13 mouse cellular contexts compared by ENCODE assay signal in genomic region chr6:109398690-109399089, GRCm38 (mm10).
DNase-seq lines count a peak whose midpoint lies in the region; ATAC-seq and TF ChIP-seq lines count a peak whose summit lies in the region.
"Had no signal": no experiment of that assay in that cellular context is flagged by ENCODE, and none has a peak within 500 bp of the region (broad histone marks: within the 10 kb centered on the region; RNA-seq: fewer than 3 reads in every experiment).

No protein-coding gene starts in this region.

- no peak overlapping the region for H3K4me3 ChIP-seq in heart, adult 2 months
- no peak overlapping the region for H3K4me3 ChIP-seq in midbrain, postnatal 0 days (ENCODE audit: low read depth, low read length)
- H3K4me3 ChIP-seq in midbrain, embryonic 13.5 days (replicated peaks): no peak overlapping the region
- H3K4me3 ChIP-seq in thymus, adult 2 months (ENCODE audit: control insufficient read depth, insufficient read depth, low read length): no peak overlapping the region
- H3K4me3 ChIP-seq: embryonic facial prominence, embryonic 13.5 days had no signal

- H3K27me3 ChIP-seq in heart, adult 2 months (ENCODE audit: control insufficient read depth, insufficient read depth, low read length): no peaks in the 10 kb centered on the region
- H3K27me3 ChIP-seq in midbrain, postnatal 0 days (ENCODE audit: insufficient read depth, low read length): no peaks in the 10 kb centered on the region
- H3K27me3 ChIP-seq in midbrain, embryonic 13.5 days: no peaks in the 10 kb centered on the region
- no peaks in the 10 kb centered on the region for H3K27me3 ChIP-seq in thymus, adult 2 months (ENCODE audit: control insufficient read depth, insufficient read depth, low read length)
- H3K27me3 ChIP-seq: embryonic facial prominence, embryonic 13.5 days had no signal

- H3K36me3 ChIP-seq in heart, adult 2 months (ENCODE audit: control insufficient read depth, insufficient read depth, low read length): no peaks in the 10 kb centered on the region
- no peaks in the 10 kb centered on the region for H3K36me3 ChIP-seq in midbrain, postnatal 0 days (ENCODE audit: insufficient read depth, low read length)
- H3K36me3 ChIP-seq in midbrain, embryonic 13.5 days: no peaks in the 10 kb centered on the region
- no peaks in the 10 kb centered on the region for H3K36me3 ChIP-seq in thymus, adult 2 months (ENCODE audit: control insufficient read depth, insufficient read depth, low read length)
- H3K36me3 ChIP-seq: embryonic facial prominence, embryonic 13.5 days had no signal

- no peak overlapping the region for H3K27ac ChIP-seq in heart, adult 2 months
- H3K27ac ChIP-seq in midbrain, postnatal 0 days (ENCODE audit: low read depth, low read length): no peak overlapping the region
- H3K27ac ChIP-seq in midbrain, embryonic 13.5 days: no peak overlapping the region
- H3K27ac ChIP-seq in thymus, adult 2 months (ENCODE audit: control insufficient read depth, insufficient read depth, low read length): no peak overlapping the region
- H3K27ac ChIP-seq: embryonic facial prominence, embryonic 13.5 days had no signal

- 70% methylated on average over 3 of the region's 3 CpGs for WGBS in heart, adult 2 months
- 65% methylated on average over 3 of the region's 3 CpGs for WGBS in midbrain, postnatal 0 days
- 69% methylated on average over 3 of the region's 3 CpGs for WGBS in midbrain, embryonic 13.5 days
- 77% methylated on average over 3 of the region's 3 CpGs for WGBS in thymus, adult 2 months

- H3K4me1 ChIP-seq in heart, adult 2 months (ENCODE audit: control insufficient read depth, insufficient read depth, low read length): no peaks in the 10 kb centered on the region
- no peaks in the 10 kb centered on the region for H3K4me1 ChIP-seq in midbrain, postnatal 0 days (ENCODE audit: insufficient read depth, low read length)
- no peaks in the 10 kb centered on the region for H3K4me1 ChIP-seq in midbrain, embryonic 13.5 days (replicated peaks)
- no peaks in the 10 kb centered on the region for H3K4me1 ChIP-seq in thymus, adult 2 months (replicated peaks; ENCODE audit: control insufficient read depth, insufficient read depth, low read length)
- H3K4me1 ChIP-seq: embryonic facial prominence, embryonic 13.5 days had no signal

- no peaks in the 10 kb centered on the region for H3K9me3 ChIP-seq in midbrain, postnatal 0 days (ENCODE audit: low read length)
- H3K9me3 ChIP-seq in midbrain, embryonic 13.5 days: no peaks in the 10 kb centered on the region
- H3K9me3 ChIP-seq: embryonic facial prominence, embryonic 13.5 days had no signal

- no peak for DNase-seq in heart, adult 2 months
- DNase-seq in heart, postnatal 14 days: no peak
- DNase-seq in midbrain, postnatal 0 days (ENCODE audit: low spot score): peak; percentile 40
- DNase-seq in c-Kit-positive CD71-positive TER-119-negative erythroid progenitor cells, embryonic 14.5 days (ENCODE audit: low read depth): peak; percentile 0
- DNase-seq in thymus, adult 2 months: no peak
- no peak for DNase-seq in layer of hippocampus, postnatal 10 days (ENCODE audit: low spot score in 2 of 2)
- DNase-seq: heart, adult 18-20 months; kidney, adult 8-10 months; lung, postnatal 36 days; spleen, adult 18-20 months had no signal

- H3K4me2 ChIP-seq in midbrain, postnatal 0 days (ENCODE audit: low read depth, low read length, poor library complexity, severe bottlenecking): no peak overlapping the region
- no peak overlapping the region for H3K4me2 ChIP-seq in midbrain, embryonic 13.5 days (replicated peaks)
- H3K4me2 ChIP-seq: embryonic facial prominence, embryonic 13.5 days had no signal

- no peak for TF ChIP-seq POLR2A in heart, adult 2 months (IDR thresholded peaks at IDR 0.05; ENCODE audit: insufficient read depth, low read depth, low read length)
- TF ChIP-seq POLR2A in thymus, adult 2 months (IDR thresholded peaks at IDR 0.05; ENCODE audit: control insufficient read depth, extremely low read depth, insufficient read depth, low read length, poor library complexity): no peak

- TF ChIP-seq EP300 in heart, adult 2 months (IDR thresholded peaks at IDR 0.05; ENCODE audit: insufficient read depth, low read depth, low read length): no peak

- no peak overlapping the region for H3K9ac ChIP-seq in heart, adult 2 months (ENCODE audit: low read depth, low read length)
- no peak overlapping the region for H3K9ac ChIP-seq in midbrain, postnatal 0 days (replicated peaks; ENCODE audit: low read length, poor library complexity, severe bottlenecking)
- no peak overlapping the region for H3K9ac ChIP-seq in midbrain, embryonic 13.5 days (replicated peaks)
- H3K9ac ChIP-seq: embryonic facial prominence, embryonic 13.5 days had no signal

- ATAC-seq in midbrain, postnatal 0 days (ENCODE audit: low FRiP score): no peak
- ATAC-seq in midbrain, embryonic 13.5 days: no peak
- no peak for ATAC-seq in monocyte, adult 5-6 weeks (replicated peaks; ENCODE audit: insufficient number of reproducible peaks, low FRiP score, low TSS enrichment, poor library complexity, severe bottlenecking)

- intact Hi-C loops in heart, adult 2 months (cut with DNase I): no loop called here
- intact Hi-C loops in heart, postnatal 14 days (cut with DNase I): no loop called here

- TF ChIP-seq CTCF in heart, adult 2 months (IDR thresholded peaks at IDR 0.05): peak; percentile 17; the same call in 1 of the 2 replicates
- peak; percentile 60 for TF ChIP-seq CTCF in midbrain, postnatal 0 days (IDR thresholded peaks at IDR 0.05)
- no peak for TF ChIP-seq CTCF in thymus, adult 2 months (IDR thresholded peaks at IDR 0.05; ENCODE audit: borderline replicate concordance, control insufficient read depth, extremely low read depth, insufficient read depth, low read length, poor library complexity)

- no peaks in the 10 kb centered on the region for H3K79me2 ChIP-seq in heart, adult 2 months (replicated peaks; ENCODE audit: control insufficient read depth, insufficient read depth, low read length)

Comparison
In these comparisons a context has a peak if more than half of its experiments do, and no peak if none do; other contexts are left out.
1. DNase-seq: peak in midbrain, postnatal 0 days (single experiment) and c-Kit-positive CD71-positive TER-119-negative erythroid progenitor cells, embryonic 14.5 days (single experiment); none in heart, adult 2 months (0 of 2), heart, postnatal 14 days (0 of 2), thymus, adult 2 months (single experiment) and layer of hippocampus, postnatal 10 days (0 of 2).